ENCODE assay signal across 10 mouse cellular contexts in genomic region chr17:64130356-64130755, GRCm38 (mm10).
DNase-seq lines count a peak whose midpoint lies in the region; ATAC-seq and TF ChIP-seq lines count a peak whose summit lies in the region.
"Had no signal": no experiment of that assay in that cellular context is flagged by ENCODE, and none has a peak within 500 bp of the region (broad histone marks: within the 10 kb centered on the region; RNA-seq: fewer than 3 reads in every experiment).

No protein-coding gene starts in this region.

- 56% methylated on average over 3 of the region's 3 CpGs for WGBS in hindbrain, embryonic 13.5 days
- 77% methylated on average over 3 of the region's 3 CpGs for WGBS in hindbrain, embryonic 12.5 days
- 30% methylated on average over 3 of the region's 3 CpGs for WGBS in forebrain, postnatal 0 days
- WGBS in stomach, postnatal 0 days = 47% methylated on average over 3 of the region's 3 CpGs

- no peak overlapping the region for H3K4me3 ChIP-seq in hindbrain, embryonic 13.5 days
- no peak overlapping the region for H3K4me3 ChIP-seq in hindbrain, embryonic 12.5 days
- H3K4me3 ChIP-seq in forebrain, postnatal 0 days (ENCODE audit: low read depth, low read length) = no peak overlapping the region
- no peak overlapping the region for H3K4me3 ChIP-seq in stomach, postnatal 0 days (ENCODE audit: low read depth, low read length)
- H3K4me3 ChIP-seq: stomach, embryonic 15.5 days had no signal

- no peaks in the 10 kb centered on the region for H3K36me3 ChIP-seq in hindbrain, embryonic 13.5 days
- no peaks in the 10 kb centered on the region for H3K36me3 ChIP-seq in hindbrain, embryonic 12.5 days
- no peaks in the 10 kb centered on the region for H3K36me3 ChIP-seq in forebrain, postnatal 0 days (ENCODE audit: insufficient read depth)
- no peaks in the 10 kb centered on the region for H3K36me3 ChIP-seq in stomach, postnatal 0 days (ENCODE audit: control insufficient read depth, insufficient read depth, low read length)
- H3K36me3 ChIP-seq: stomach, embryonic 15.5 days had no signal

- no peak overlapping the region for H3K4me2 ChIP-seq in hindbrain, embryonic 13.5 days
- H3K4me2 ChIP-seq in hindbrain, embryonic 12.5 days (replicated peaks) = no peak overlapping the region
- H3K4me2 ChIP-seq in forebrain, postnatal 0 days (ENCODE audit: low read depth) = no peak overlapping the region
- no peak overlapping the region for H3K4me2 ChIP-seq in stomach, postnatal 0 days (replicated peaks; ENCODE audit: low read depth)
- H3K4me2 ChIP-seq: stomach, embryonic 15.5 days had no signal

- no peak overlapping the region for H3K9ac ChIP-seq in hindbrain, embryonic 13.5 days
- no peak overlapping the region for H3K9ac ChIP-seq in hindbrain, embryonic 12.5 days
- H3K9ac ChIP-seq in forebrain, postnatal 0 days = no peak overlapping the region
- no peak overlapping the region for H3K9ac ChIP-seq in stomach, postnatal 0 days (ENCODE audit: low read length)
- H3K9ac ChIP-seq: stomach, embryonic 15.5 days had no signal

- H3K4me1 ChIP-seq in hindbrain, embryonic 13.5 days (replicated peaks) = peaks cover 9% of the 10 kb centered on the region
- no peaks in the 10 kb centered on the region for H3K4me1 ChIP-seq in hindbrain, embryonic 12.5 days
- H3K4me1 ChIP-seq in forebrain, postnatal 0 days (ENCODE audit: insufficient read depth) = no peaks in the 10 kb centered on the region; the same call in 1 of the 2 replicates
- H3K4me1 ChIP-seq in stomach, postnatal 0 days (replicated peaks; ENCODE audit: control insufficient read depth, insufficient read depth) = no peaks in the 10 kb centered on the region
- H3K4me1 ChIP-seq: stomach, embryonic 15.5 days had no signal

- H3K27me3 ChIP-seq in hindbrain, embryonic 13.5 days = no peaks in the 10 kb centered on the region
- H3K27me3 ChIP-seq in hindbrain, embryonic 12.5 days = no peaks in the 10 kb centered on the region
- H3K27me3 ChIP-seq in forebrain, postnatal 0 days (ENCODE audit: insufficient read depth, low read length) = no peaks in the 10 kb centered on the region
- no peaks in the 10 kb centered on the region for H3K27me3 ChIP-seq in stomach, postnatal 0 days (ENCODE audit: control insufficient read depth, insufficient read depth, low read length)
- H3K27me3 ChIP-seq: stomach, embryonic 15.5 days had no signal

- peak overlapping the region; percentile 52; the same call in 1 of the 2 replicates for H3K27ac ChIP-seq in hindbrain, embryonic 13.5 days
- H3K27ac ChIP-seq in hindbrain, embryonic 12.5 days = no peak overlapping the region
- H3K27ac ChIP-seq in forebrain, postnatal 0 days (ENCODE audit: low read depth, low read length) = 0 out of 2 replicates have a peak overlapping the region, but pooled peaks have one; percentile 40
- no peak overlapping the region for H3K27ac ChIP-seq in stomach, postnatal 0 days (replicated peaks)
- H3K27ac ChIP-seq: stomach, embryonic 15.5 days had no signal

- peak; percentile 72 for ATAC-seq in hindbrain, embryonic 13.5 days (ENCODE audit: low FRiP score)
- ATAC-seq in hindbrain, embryonic 12.5 days (ENCODE audit: low FRiP score) = no peak
- peak; percentile 90 for ATAC-seq in forebrain, postnatal 0 days
- ATAC-seq in stomach, postnatal 0 days (ENCODE audit: low FRiP score, low TSS enrichment) = no peak

- H3K9me3 ChIP-seq in hindbrain, embryonic 13.5 days = no peaks in the 10 kb centered on the region
- H3K9me3 ChIP-seq in hindbrain, embryonic 12.5 days (replicated peaks) = no peaks in the 10 kb centered on the region
- H3K9me3 ChIP-seq in forebrain, postnatal 0 days (ENCODE audit: low read length) = no peaks in the 10 kb centered on the region
- no peaks in the 10 kb centered on the region for H3K9me3 ChIP-seq in stomach, postnatal 0 days (ENCODE audit: control insufficient read depth, low read length)
- H3K9me3 ChIP-seq: G1E; stomach, embryonic 15.5 days had no signal

- peak; percentile 48 for DNase-seq in adrenal gland, postnatal 14 days
- peak; percentile 87 for DNase-seq in forebrain, postnatal 0 days
- DNase-seq in layer of hippocampus, postnatal 10 days (ENCODE audit: low spot score in 2 of 2) = peak; percentile 54 to 67
- peak; percentile 76 for DNase-seq in telencephalon, adult 2 months (ENCODE audit: low read depth, low spot score)
- no peak for DNase-seq in stomach, postnatal 0 days (ENCODE audit: low spot score)
- DNase-seq in thymus, postnatal 10 days (ENCODE audit: low spot score in 2 of 2) = no peak

- TF ChIP-seq EP300 in stomach, postnatal 0 days (optimal IDR thresholded peaks at IDR 0.05) = no peak

- no peak for TF ChIP-seq CTCF in forebrain, postnatal 0 days (IDR thresholded peaks at IDR 0.05; ENCODE audit: low read depth)
- TF ChIP-seq CTCF in stomach, postnatal 0 days (IDR thresholded peaks at IDR 0.05; ENCODE audit: low read depth) = no peak

Comparison
In these comparisons a context has a peak if more than half of its experiments do, and no peak if none do; other contexts are left out.
1. ATAC-seq: peak in hindbrain, embryonic 13.5 days (single experiment) and forebrain, postnatal 0 days (single experiment); none in hindbrain, embryonic 12.5 days (single experiment) and stomach, postnatal 0 days (single experiment).
2. H3K27ac ChIP-seq: peak in hindbrain, embryonic 13.5 days (single experiment) and forebrain, postnatal 0 days (single experiment); none in hindbrain, embryonic 12.5 days (single experiment) and stomach, postnatal 0 days (single experiment).
3. DNase-seq: peak in adrenal gland, postnatal 14 days (single experiment), forebrain, postnatal 0 days (single experiment), layer of hippocampus, postnatal 10 days (2 of 2) and telencephalon, adult 2 months (single experiment); none in stomach, postnatal 0 days (single experiment) and thymus, postnatal 10 days (0 of 2).